Mouse (Mus musculus) cerebellum, adult 2 months (tissue): ENCODE results near the gene Nek9. TPM values are rescaled to one million over a fixed set of nuclear protein-coding genes. Genes with fewer than 3 reads are reported as not detected.

Source experiments
- DNase-seq, 2 experiments: peaks; one replicate each; pipeline ENCODE4 v3.0.0; 2021
- H3K27ac ChIP-seq: fragments of 200-500 bp; 2 replicates; pipeline ENCODE4 v1.5.1; 2012; ENCODE audit warnings: low read length, control low read depth, inconsistent platforms; ENCODE audit not compliant: insufficient read depth
- H3K27me3 ChIP-seq: fragments of 200-500 bp; 2 replicates; pipeline ENCODE4 v1.6.1; 2012; ENCODE audit warnings: inconsistent platforms, mild to moderate bottlenecking, low read length, moderate library complexity; ENCODE audit not compliant: control insufficient read depth, insufficient read depth
- H3K4me1 ChIP-seq: fragments of 200-500 bp; 2 replicates; pipeline ENCODE4 v1.6.1; 2011; ENCODE audit warnings: low read length; ENCODE audit not compliant: control insufficient read depth, insufficient read depth
- H3K4me3 ChIP-seq: fragments of 200-500 bp; replicated peaks from 2 replicates; pipeline ENCODE3; 2011; ENCODE audit warnings: mild to moderate bottlenecking, low read depth, low read length, control low read depth; ENCODE audit not compliant: insufficient read depth
- CTCF ChIP-seq: fragments of 200-500 bp; IDR thresholded peaks from 2 replicates; pipeline ENCODE4 v1.5.1; 2011; ENCODE audit warnings: low read depth, mild to moderate bottlenecking, control low read depth, low read length, moderate library complexity, borderline replicate concordance; ENCODE audit not compliant: insufficient read depth
- POLR2A ChIP-seq: fragments of 200-500 bp; IDR thresholded peaks from 2 replicates; pipeline ENCODE4 v1.6.1; 2011; ENCODE audit warnings: low read length, control low read depth, borderline replicate concordance; ENCODE audit not compliant: insufficient read depth
- WGBS: fragments of 180-500 bp; shearing (Covaris S2); methylation state at CpG from one replicate; pipeline ENCODE4 v1.1.7; 2018; 5-methylcytosine and 5-hydroxymethylcytosine counted together
- polyA plus RNA-seq: library from polyadenylated mRNA; depleted of rRNA; stranded (reverse); fragments of >200 nt; gene quantifications from 2 replicates; pipeline ENCODE4 v1.2.3, GENCODE M21; 2012

The Nek9 gene
- polyA plus RNA-seq, 1 experiment, result 38.6 TPM

DNA sequence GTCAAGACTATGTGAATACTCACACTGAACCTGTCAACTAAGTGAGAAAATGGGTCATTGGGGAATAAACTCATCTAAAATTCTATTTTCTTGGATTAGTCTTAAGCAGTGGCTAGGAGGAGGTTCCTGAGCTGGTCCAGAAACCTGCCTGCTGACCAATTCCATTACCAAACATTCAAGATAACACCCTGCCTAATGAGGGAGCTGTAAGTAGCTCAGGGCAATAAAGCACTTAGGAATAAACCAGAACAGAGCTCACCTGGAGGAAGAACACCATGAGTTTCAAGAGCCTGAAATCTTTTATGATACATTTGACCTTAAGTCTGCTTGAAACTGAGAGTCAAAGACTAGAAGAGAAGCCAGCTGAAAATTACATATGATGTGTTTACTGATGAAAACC lies 22.4 kb upstream of the Nek9 start:
- H3K4me1 ChIP-seq, result no peaks in the 10 kb centered on the region
- no peak overlapping the region for H3K27ac ChIP-seq
- no peak overlapping the region for H3K4me3 ChIP-seq
- DNase-seq, result no peak
- no peaks in the 10 kb centered on the region for H3K27me3 ChIP-seq
- TF ChIP-seq POLR2A (no peak), CTCF (no peak)

DNA sequence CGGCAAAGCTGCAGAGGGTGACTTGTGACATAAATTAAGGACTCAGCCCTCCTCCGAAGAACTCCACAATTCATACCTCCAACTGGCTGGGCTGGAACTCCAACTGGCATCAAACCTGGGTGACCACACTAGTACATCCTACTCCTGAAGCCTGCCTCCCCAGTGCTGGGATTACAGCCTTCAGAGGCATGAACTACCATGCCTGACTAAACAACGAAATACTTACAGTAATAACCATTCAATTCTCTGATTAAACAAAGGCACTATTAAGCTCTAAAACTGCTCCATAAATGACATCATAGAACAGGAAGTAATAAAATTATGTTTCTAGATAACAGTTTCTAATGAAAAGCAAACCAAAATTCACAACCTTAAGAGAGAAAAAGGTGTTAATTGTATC lies 22.0 kb upstream of the Nek9 start:
- no peak for DNase-seq
- 87% methylated on average over 3 of the region's 3 CpGs for WGBS
- no peak overlapping the region for H3K4me3 ChIP-seq

DNA sequence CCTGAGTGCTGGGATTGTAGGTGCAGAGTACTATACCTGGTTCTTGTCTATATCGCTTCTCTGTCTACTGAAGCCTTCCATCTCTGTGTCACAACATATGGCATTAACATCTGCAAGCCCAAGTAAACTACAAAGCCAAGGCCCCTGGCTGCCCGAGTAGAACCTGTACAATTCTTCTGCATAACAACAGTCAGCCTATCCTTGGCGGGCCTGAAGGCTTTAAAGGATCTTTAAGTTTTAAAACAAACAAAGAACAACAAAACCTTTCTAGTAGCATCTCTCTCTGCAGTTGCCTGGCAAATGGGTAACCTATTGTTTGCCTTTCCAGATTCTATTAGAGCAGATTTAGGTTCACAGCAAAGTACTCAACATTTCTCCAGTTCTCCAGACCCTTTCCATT lies 14.9 kb upstream of the Nek9 start:
- Histone ChIP-seq H3K27ac (no peak overlapping the region), H3K4me3 (no peak overlapping the region), H3K27me3 (no peaks in the 10 kb centered on the region), H3K4me1 (no peaks in the 10 kb centered on the region)
- TF ChIP-seq CTCF (no peak), POLR2A (no peak)
- no peak for DNase-seq
- 82% methylated on average over 3 of the region's 3 CpGs for WGBS

More for the DNA sequence above, 22.0 kb upstream of the Nek9 start:
- TF ChIP-seq POLR2A (no peak), CTCF (no peak)
- Histone ChIP-seq H3K27ac (no peak overlapping the region), H3K27me3 (no peaks in the 10 kb centered on the region), H3K4me1 (no peaks in the 10 kb centered on the region)

GRCm38 (mm10) chr12:85350407-85351232 lies 11.5 kb upstream of the Nek9 start:
- peak; percentile 29 to 58 for DNase-seq
- peak overlapping the region; percentile 59; the same call in 1 of the 2 replicates for H3K27ac ChIP-seq
- WGBS, result 60% methylated on average over 10 of the region's 10 CpGs
- no peak overlapping the region for H3K4me3 ChIP-seq
- H3K27me3 ChIP-seq, result no peaks in the 10 kb centered on the region
- TF ChIP-seq POLR2A (peak; percentile 14; the same call in 1 of the 2 replicates), CTCF (no peak)
- H3K4me1 ChIP-seq, result no peaks in the 10 kb centered on the region

DNA sequence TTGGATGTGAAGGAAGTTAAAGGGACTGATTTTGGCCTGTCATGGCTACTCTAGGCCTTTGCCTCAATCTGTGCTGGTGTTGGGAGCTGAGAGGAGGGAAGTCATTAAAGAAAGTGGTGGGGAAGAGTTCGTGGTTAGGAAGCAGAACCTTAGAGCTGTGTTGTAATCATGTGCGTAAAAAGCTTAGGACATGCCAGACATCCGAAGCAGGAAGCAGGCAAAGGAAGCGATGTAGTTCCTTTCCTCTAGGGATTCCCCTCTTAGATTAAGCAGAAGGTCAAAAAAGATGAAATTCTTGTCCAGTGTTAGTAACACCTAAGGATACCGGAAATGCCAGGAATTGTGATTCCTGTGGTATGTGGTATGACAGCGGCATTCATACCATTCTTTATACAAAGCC lies 9.2 kb upstream of the Nek9 start:
- no peak overlapping the region; the same call in 1 of the 2 replicates for H3K27ac ChIP-seq

DNA sequence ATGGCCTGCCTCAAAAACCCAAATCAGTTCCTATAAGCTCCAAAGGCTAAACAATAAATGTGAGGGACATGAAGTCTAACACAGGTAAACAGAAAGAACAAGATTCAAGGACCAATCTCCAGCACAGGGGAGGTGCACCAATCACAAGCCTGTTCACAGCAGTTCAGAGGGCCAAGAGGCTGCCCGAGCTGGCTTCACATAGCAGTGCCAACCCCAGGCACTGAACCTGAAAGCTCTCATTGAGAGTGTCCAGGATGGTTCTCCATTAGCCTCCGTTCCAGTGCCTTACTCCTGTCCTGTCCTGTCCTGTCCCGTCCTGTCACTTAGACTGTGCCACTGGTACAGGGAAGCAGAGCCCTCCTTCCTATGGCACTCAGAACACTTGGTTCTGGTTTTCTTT lies 8.0 kb upstream of the Nek9 start:
- 60% methylated on average over 3 of the region's 3 CpGs for WGBS
- no peak overlapping the region for H3K4me3 ChIP-seq
- no peak for DNase-seq
- H3K27me3 ChIP-seq, result no peaks in the 10 kb centered on the region
- TF ChIP-seq CTCF (no peak), POLR2A (no peak)
- H3K4me1 ChIP-seq, result no peaks in the 10 kb centered on the region
- no peak overlapping the region for H3K27ac ChIP-seq

More for the DNA sequence above, 9.2 kb upstream of the Nek9 start:
- no peaks in the 10 kb centered on the region for H3K4me1 ChIP-seq
- WGBS, result 82% methylated on average over 6 of the region's 6 CpGs
- no peak for DNase-seq
- TF ChIP-seq POLR2A, result no peak
- no peak for TF ChIP-seq CTCF
- no peaks in the 10 kb centered on the region for H3K27me3 ChIP-seq
- H3K4me3 ChIP-seq, result no peak overlapping the region

GRCm38 (mm10) chr12:85346374-85346773 lies 7.2 kb upstream of the Nek9 start:
- H3K4me1 ChIP-seq, result no peaks in the 10 kb centered on the region
- no peak overlapping the region for H3K27ac ChIP-seq
- H3K4me3 ChIP-seq, result no peak overlapping the region
- H3K27me3 ChIP-seq, result no peaks in the 10 kb centered on the region
- DNase-seq, result peak; percentile 42 to 69
- 44% methylated on average over 3 of the region's 3 CpGs for WGBS
- TF ChIP-seq POLR2A (no peak), CTCF (peak; percentile 38; the same call in 1 of the 2 replicates)

DNA sequence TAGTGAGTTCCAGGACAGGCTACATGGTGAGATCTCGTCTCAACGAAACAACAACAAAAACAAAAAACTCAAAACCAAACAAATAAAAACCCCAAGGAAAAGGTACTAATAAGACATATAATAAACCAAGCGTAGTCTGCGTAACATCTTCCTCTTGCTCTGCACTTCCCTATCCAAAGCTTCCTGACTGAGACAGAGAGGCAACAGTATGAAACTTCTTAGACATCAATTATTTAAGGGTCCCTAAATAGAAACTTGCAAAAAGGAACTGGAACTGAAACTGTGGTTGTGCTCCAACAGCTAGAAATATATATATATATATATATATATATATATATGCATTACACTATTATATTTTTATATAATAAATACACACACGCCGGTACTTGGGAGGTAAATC lies 6.4 kb upstream of the Nek9 start:
- Histone ChIP-seq H3K27ac (no peak overlapping the region), H3K4me1 (no peaks in the 10 kb centered on the region), H3K4me3 (no peak overlapping the region), H3K27me3 (no peaks in the 10 kb centered on the region)
- DNase-seq, result no peak
- TF ChIP-seq POLR2A (no peak), CTCF (no peak)
- 96% methylated on average over 6 of the region's 6 CpGs for WGBS
